Mouse (Mus musculus) retina, embryonic 14.5 days (tissue): ENCODE results near the gene Col15a1.
A peak's percentile ranks its signal among the peaks of the same experiment; 100 is the strongest.

Source experiments
- DNase-seq: peaks from one replicate; pipeline ENCODE4 v3.0.0-alpha.2; 2015; ENCODE audit warnings: low spot score

Col15a1 gene

GRCm38 (mm10) chr4:47207969-47208420 is at the start of gene Col15a1:
Gene Col15a1, plus strand, starts transcription at chr4:47208161.
- DNase-seq = peak; percentile 23

- DNase-seq = no peak
These were observed 46.7 kb upstream of the Col15a1 start for GRCm38 (mm10) chr4:47161103-47161755.

GRCm38 (mm10) chr4:47161756-47162587 is 46.0 kb upstream of the Col15a1 start:
- DNase-seq = no peak

- DNase-seq = no peak
These were observed 35.6 kb upstream of the Col15a1 start for GRCm38 (mm10) chr4:47172314-47172713.

GRCm38 (mm10) chr4:47177101-47177500 is 30.9 kb upstream of the Col15a1 start:
- DNase-seq = no peak

GRCm38 (mm10) chr4:47178261-47178961 is 29.6 kb upstream of the Col15a1 start:
- peak; percentile 20 for DNase-seq

GRCm38 (mm10) chr4:47179535-47179934 is 28.4 kb upstream of the Col15a1 start:
- DNase-seq = no peak

- DNase-seq = no peak
These were observed 23.8 kb upstream of the Col15a1 start for GRCm38 (mm10) chr4:47184058-47184661.

GRCm38 (mm10) chr4:47186514-47186913 is 21.4 kb upstream of the Col15a1 start:
- no peak for DNase-seq

GRCm38 (mm10) chr4:47196173-47196572 is 11.8 kb upstream of the Col15a1 start:
- DNase-seq = no peak

- DNase-seq = no peak
These were observed 4.3 kb upstream of the Col15a1 start for GRCm38 (mm10) chr4:47203643-47204042.

GRCm38 (mm10) chr4:47205846-47206245 is 2.1 kb upstream of the Col15a1 start:
- no peak for DNase-seq

- peak; percentile 12 for DNase-seq
These were observed 545 bp downstream of the Col15a1 start for GRCm38 (mm10) chr4:47208421-47208991.

GRCm38 (mm10) chr4:47209466-47209865 is 1.5 kb downstream of the Col15a1 start:
- DNase-seq = no peak

- DNase-seq = no peak
These were observed 10.9 kb downstream of the Col15a1 start for GRCm38 (mm10) chr4:47218828-47219227.

GRCm38 (mm10) chr4:47219393-47219792 is 11.4 kb downstream of the Col15a1 start:
- no peak for DNase-seq

- DNase-seq = no peak
These were observed 12.6 kb downstream of the Col15a1 start for GRCm38 (mm10) chr4:47220544-47220943.

- DNase-seq = no peak
These were observed 14.2 kb downstream of the Col15a1 start for GRCm38 (mm10) chr4:47222146-47222545.

GRCm38 (mm10) chr4:47225920-47226319 is 18.0 kb downstream of the Col15a1 start:
- DNase-seq = no peak

GRCm38 (mm10) chr4:47227101-47227500 is 19.1 kb downstream of the Col15a1 start:
- DNase-seq = no peak

GRCm38 (mm10) chr4:47227756-47228155 is 19.8 kb downstream of the Col15a1 start:
- DNase-seq = no peak

GRCm38 (mm10) chr4:47228945-47229344 is 21.0 kb downstream of the Col15a1 start:
- DNase-seq = no peak
